Mouse (Mus musculus): ENCODE data around the gene Rptor. TPM values are rescaled to one million over a fixed set of nuclear protein-coding genes. Genes with fewer than 3 reads are reported as not detected.

The Rptor gene
- polyA plus RNA-seq, 1 experiment from 2014 or later = 13.2 TPM

GRCm38 (mm10) chr11:119593966-119594365 is 8.7 kb upstream of the Rptor start:
- 28% methylated on average over 3 of the region's 3 CpGs for WGBS

GRCm38 (mm10) chr11:119598856-119599255 is 3.8 kb upstream of the Rptor start:
- no peak for ATAC-seq (ENCODE audit: low FRiP score)
- 48% methylated on average over 3 of the region's 3 CpGs for WGBS
- no peak overlapping the region for H3K4me2 ChIP-seq (replicated peaks)
- no peaks in the 10 kb centered on the region for H3K27me3 ChIP-seq (ENCODE audit: control insufficient read depth, insufficient read depth, low read length)
- no peak overlapping the region for H3K9ac ChIP-seq
- no peak overlapping the region for H3K4me3 ChIP-seq (replicated peaks; ENCODE audit: low read length)
- H3K36me3 ChIP-seq (replicated peaks; ENCODE audit: control insufficient read depth, insufficient read depth) = no peaks in the 10 kb centered on the region
- H3K27ac ChIP-seq = no peak overlapping the region
- no peaks in the 10 kb centered on the region for H3K9me3 ChIP-seq (ENCODE audit: control insufficient read depth, low read length)
- H3K4me1 ChIP-seq (replicated peaks; ENCODE audit: control insufficient read depth, insufficient read depth, low read length) = peaks cover 3% of the 10 kb centered on the region
- no peak for DNase-seq (ENCODE audit: low spot score)

More at GRCm38 (mm10) chr11:119593966-119594365, 8.7 kb upstream of the Rptor start:
- H3K4me2 ChIP-seq (replicated peaks) = no peak overlapping the region
- H3K4me3 ChIP-seq (replicated peaks; ENCODE audit: low read length) = no peak overlapping the region
- no peak for DNase-seq (ENCODE audit: low spot score)
- no peaks in the 10 kb centered on the region for H3K27me3 ChIP-seq (ENCODE audit: control insufficient read depth, insufficient read depth, low read length)
- H3K27ac ChIP-seq = no peak overlapping the region
- H3K36me3 ChIP-seq (replicated peaks; ENCODE audit: control insufficient read depth, insufficient read depth) = no peaks in the 10 kb centered on the region
- H3K4me1 ChIP-seq (replicated peaks; ENCODE audit: control insufficient read depth, insufficient read depth, low read length) = no peaks in the 10 kb centered on the region; the same call in 1 of the 2 replicates
- no peak overlapping the region for H3K9ac ChIP-seq
- ATAC-seq (ENCODE audit: low FRiP score) = no peak
- no peaks in the 10 kb centered on the region for H3K9me3 ChIP-seq (ENCODE audit: control insufficient read depth, low read length)

- 88% methylated on average over 1 of the region's 1 CpGs for WGBS
- Histone ChIP-seq H3K4me1 (replicated peaks; ENCODE audit: control insufficient read depth, insufficient read depth, low read length) (peaks cover 11% of the 10 kb centered on the region), H3K27ac (no peak overlapping the region), H3K36me3 (replicated peaks; ENCODE audit: control insufficient read depth, insufficient read depth) (no peaks in the 10 kb centered on the region), H3K4me3 (replicated peaks; ENCODE audit: low read length) (no peak overlapping the region), H3K9me3 (ENCODE audit: control insufficient read depth, low read length) (no peaks in the 10 kb centered on the region), H3K4me2 (replicated peaks) (no peak overlapping the region), H3K9ac (no peak overlapping the region), H3K27me3 (ENCODE audit: control insufficient read depth, insufficient read depth, low read length) (no peaks in the 10 kb centered on the region)
- ATAC-seq (ENCODE audit: low FRiP score) = no peak
- no peak for DNase-seq (ENCODE audit: low spot score)
Observed at GRCm38 (mm10) chr11:119600286-119600685, 2.4 kb upstream of the Rptor start.

- DNase-seq (ENCODE audit: low spot score) (peak; percentile 48), ATAC-seq (ENCODE audit: low FRiP score) (no peak)
- H3K36me3 ChIP-seq (replicated peaks; ENCODE audit: control insufficient read depth, insufficient read depth) = no peaks in the 10 kb centered on the region
- H3K4me2 ChIP-seq (replicated peaks) = peak overlapping the region; percentile 69
- H3K4me3 ChIP-seq (replicated peaks; ENCODE audit: low read length) = peak overlapping the region; percentile 94
- 39% methylated on average over 10 of the region's 10 CpGs for WGBS
- H3K9ac ChIP-seq = peak overlapping the region; percentile 90
- H3K4me1 ChIP-seq (replicated peaks; ENCODE audit: control insufficient read depth, insufficient read depth, low read length) = peaks cover 11% of the 10 kb centered on the region
- no peaks in the 10 kb centered on the region for H3K9me3 ChIP-seq (ENCODE audit: control insufficient read depth, low read length)
- H3K27ac ChIP-seq = peak overlapping the region; percentile 75
- H3K27me3 ChIP-seq (ENCODE audit: control insufficient read depth, insufficient read depth, low read length) = no peaks in the 10 kb centered on the region
Observed at GRCm38 (mm10) chr11:119602177-119602700, 466 bp upstream of the Rptor start.

- H3K9ac ChIP-seq = peak overlapping the region; percentile 90
- H3K4me1 ChIP-seq (replicated peaks; ENCODE audit: control insufficient read depth, insufficient read depth, low read length) = peaks cover 11% of the 10 kb centered on the region
- no peak; the same call in 1 of the 2 replicates for ATAC-seq (ENCODE audit: low FRiP score)
- peak overlapping the region; percentile 94 for H3K4me3 ChIP-seq (replicated peaks; ENCODE audit: low read length)
- WGBS = under 1% methylated on average over 30 of the region's 30 CpGs
- no peaks in the 10 kb centered on the region for H3K9me3 ChIP-seq (ENCODE audit: control insufficient read depth, low read length)
- DNase-seq (ENCODE audit: low spot score) = peak; percentile 24
- H3K4me2 ChIP-seq (replicated peaks) = peak overlapping the region; percentile 69
- H3K36me3 ChIP-seq (replicated peaks; ENCODE audit: control insufficient read depth, insufficient read depth) = no peaks in the 10 kb centered on the region
- H3K27me3 ChIP-seq (ENCODE audit: control insufficient read depth, insufficient read depth, low read length) = no peaks in the 10 kb centered on the region
- H3K27ac ChIP-seq = peak overlapping the region; percentile 86
Observed at GRCm38 (mm10) chr11:119603527-119603905, 811 bp downstream of the Rptor start.

- no peaks in the 10 kb centered on the region for H3K27me3 ChIP-seq (ENCODE audit: control insufficient read depth, insufficient read depth, low read length)
- H3K4me2 ChIP-seq (replicated peaks) = no peak overlapping the region
- H3K4me1 ChIP-seq (replicated peaks; ENCODE audit: control insufficient read depth, insufficient read depth, low read length) = peaks cover 11% of the 10 kb centered on the region
- H3K27ac ChIP-seq = no peak overlapping the region
- DNase-seq (ENCODE audit: low spot score) (no peak), ATAC-seq (ENCODE audit: low FRiP score) (no peak)
- 95% methylated on average over 5 of the region's 5 CpGs for WGBS
- no peaks in the 10 kb centered on the region for H3K9me3 ChIP-seq (ENCODE audit: control insufficient read depth, low read length)
- H3K4me3 ChIP-seq (replicated peaks; ENCODE audit: low read length) = no peak overlapping the region
- no peak overlapping the region for H3K9ac ChIP-seq
- no peaks in the 10 kb centered on the region for H3K36me3 ChIP-seq (replicated peaks; ENCODE audit: control insufficient read depth, insufficient read depth)
Observed at GRCm38 (mm10) chr11:119607464-119607863, 4.8 kb downstream of the Rptor start.

- ATAC-seq (ENCODE audit: low FRiP score) (no peak), DNase-seq (ENCODE audit: low spot score) (no peak)
- Histone ChIP-seq H3K9me3 (ENCODE audit: control insufficient read depth, low read length) (no peaks in the 10 kb centered on the region), H3K27ac (no peak overlapping the region), H3K4me2 (replicated peaks) (no peak overlapping the region), H3K27me3 (ENCODE audit: control insufficient read depth, insufficient read depth, low read length) (no peaks in the 10 kb centered on the region), H3K4me1 (replicated peaks; ENCODE audit: control insufficient read depth, insufficient read depth, low read length) (no peaks in the 10 kb centered on the region), H3K4me3 (replicated peaks; ENCODE audit: low read length) (no peak overlapping the region), H3K9ac (no peak overlapping the region), H3K36me3 (replicated peaks; ENCODE audit: control insufficient read depth, insufficient read depth) (no peaks in the 10 kb centered on the region)
- 98% methylated on average over 6 of the region's 6 CpGs for WGBS
Observed at GRCm38 (mm10) chr11:119611496-119611895, 8.8 kb downstream of the Rptor start.

- Histone ChIP-seq H3K4me2 (replicated peaks) (no peak overlapping the region), H3K9ac (no peak overlapping the region), H3K36me3 (replicated peaks; ENCODE audit: control insufficient read depth, insufficient read depth) (no peaks in the 10 kb centered on the region), H3K27ac (no peak overlapping the region), H3K9me3 (ENCODE audit: control insufficient read depth, low read length) (no peaks in the 10 kb centered on the region), H3K4me3 (replicated peaks; ENCODE audit: low read length) (no peak overlapping the region), H3K4me1 (replicated peaks; ENCODE audit: control insufficient read depth, insufficient read depth, low read length) (no peaks in the 10 kb centered on the region), H3K27me3 (ENCODE audit: control insufficient read depth, insufficient read depth, low read length) (no peaks in the 10 kb centered on the region)
- 95% methylated on average over 3 of the region's 3 CpGs for WGBS
- DNase-seq (ENCODE audit: low spot score) (no peak), ATAC-seq (ENCODE audit: low FRiP score) (no peak)
Observed at GRCm38 (mm10) chr11:119612179-119612578, 9.5 kb downstream of the Rptor start.

GRCm38 (mm10) chr11:119615087-119615486 is 12.4 kb downstream of the Rptor start:
- no peaks in the 10 kb centered on the region for H3K9me3 ChIP-seq (ENCODE audit: control insufficient read depth, low read length)
- no peak overlapping the region for H3K9ac ChIP-seq
- H3K36me3 ChIP-seq (replicated peaks; ENCODE audit: control insufficient read depth, insufficient read depth) = no peaks in the 10 kb centered on the region
- 93% methylated on average over 7 of the region's 7 CpGs for WGBS
- no peaks in the 10 kb centered on the region for H3K27me3 ChIP-seq (ENCODE audit: control insufficient read depth, insufficient read depth, low read length)
- ATAC-seq (ENCODE audit: low FRiP score) = no peak
- no peak overlapping the region for H3K4me2 ChIP-seq (replicated peaks)
- DNase-seq (ENCODE audit: low spot score) = no peak
- H3K27ac ChIP-seq = no peak overlapping the region
- no peaks in the 10 kb centered on the region for H3K4me1 ChIP-seq (replicated peaks; ENCODE audit: control insufficient read depth, insufficient read depth, low read length)
- no peak overlapping the region for H3K4me3 ChIP-seq (replicated peaks; ENCODE audit: low read length)

- Histone ChIP-seq H3K36me3 (replicated peaks; ENCODE audit: control insufficient read depth, insufficient read depth) (no peaks in the 10 kb centered on the region), H3K4me3 (replicated peaks; ENCODE audit: low read length) (no peak overlapping the region), H3K27ac (no peak overlapping the region), H3K9me3 (ENCODE audit: control insufficient read depth, low read length) (no peaks in the 10 kb centered on the region), H3K9ac (no peak overlapping the region), H3K27me3 (ENCODE audit: control insufficient read depth, insufficient read depth, low read length) (no peaks in the 10 kb centered on the region), H3K4me2 (replicated peaks) (no peak overlapping the region), H3K4me1 (replicated peaks; ENCODE audit: control insufficient read depth, insufficient read depth, low read length) (no peaks in the 10 kb centered on the region)
- 54% methylated on average over 5 of the region's 5 CpGs for WGBS
- ATAC-seq (ENCODE audit: low FRiP score) (no peak), DNase-seq (ENCODE audit: low spot score) (peak; percentile 69)
Observed at GRCm38 (mm10) chr11:119618763-119619162, 16.1 kb downstream of the Rptor start.
